Mouse (Mus musculus): ENCODE measurements around the gene Sytl3.
"Not testable (repeated sequence)": the region's sequence is repeated elsewhere in the genome, so short reads cannot be mapped to it uniquely, and the experiment has no call there.

DNA sequence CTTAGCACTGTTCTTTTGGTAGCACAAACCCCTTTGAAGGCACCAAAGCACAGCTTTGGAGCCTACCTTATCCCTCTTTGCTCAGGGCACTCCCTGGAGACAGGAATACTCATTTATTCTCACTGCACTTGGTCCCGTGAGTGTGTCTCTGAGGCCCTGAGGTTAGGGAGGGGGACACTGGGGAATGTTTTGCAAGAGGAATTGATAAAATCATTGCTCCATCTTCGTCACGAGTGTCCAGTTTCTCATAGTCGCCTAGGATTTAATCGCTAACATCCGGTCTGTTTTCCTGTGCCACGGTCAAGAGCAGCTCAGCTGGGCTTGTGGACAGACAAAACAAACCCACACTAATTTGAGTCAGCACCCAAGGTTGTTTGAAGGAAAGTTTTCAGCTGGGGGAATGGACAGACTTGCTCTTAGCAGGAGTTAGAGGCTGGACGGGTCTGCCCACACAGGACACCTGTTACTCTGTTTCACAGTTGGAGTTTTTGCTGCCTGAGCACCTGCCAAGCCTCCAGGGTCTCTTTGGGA, 26.5 kb downstream of the Sytl3 start:
- not testable (repeated sequence) for TF ChIP-seq JUN (IDR thresholded peaks at IDR 0.05; ENCODE audit: insufficient read depth, low read depth, low read length); CTCF (conservative IDR thresholded peaks at IDR 0.05 in 1 of 2, IDR thresholded peaks at IDR 0.05 in 1 of 2; ENCODE audit: low read depth in 2 of 2, low read length in 2 of 2); KAT2A (IDR thresholded peaks at IDR 0.05; ENCODE audit: insufficient replicate concordance, low read length); USF2 (conservative IDR thresholded peaks at IDR 0.05; ENCODE audit: low read depth, low read length)

Data from CH12.LX (cell line).